Mouse (Mus musculus) mouse embryonic stem cell (cell line): Measurements from ENCODE around the gene Tut7.
"Not testable (repeated sequence)": the region's sequence is repeated elsewhere in the genome, so short reads cannot be mapped to it uniquely, and the experiment has no call there.

ENCODE experiments used
- in situ Hi-C, 2 experiments: fragments of 300-500 bp; cut with MboI; formaldehyde crosslinking; loops; 1 replicate in 1 of 2; 3 replicates in 1 of 2; pipeline ENCODE4 v1.14.3; 2019 to 2020; ENCODE audit warnings: low sequenced_read_pairs in 2 of 2, low pct_unique_long_range_greater_than_20kb in 1 of 2, mixed read lengths in 1 of 2; ENCODE audit not compliant: unreplicated experiment in 1 of 2

Gene Tut7

DNA sequence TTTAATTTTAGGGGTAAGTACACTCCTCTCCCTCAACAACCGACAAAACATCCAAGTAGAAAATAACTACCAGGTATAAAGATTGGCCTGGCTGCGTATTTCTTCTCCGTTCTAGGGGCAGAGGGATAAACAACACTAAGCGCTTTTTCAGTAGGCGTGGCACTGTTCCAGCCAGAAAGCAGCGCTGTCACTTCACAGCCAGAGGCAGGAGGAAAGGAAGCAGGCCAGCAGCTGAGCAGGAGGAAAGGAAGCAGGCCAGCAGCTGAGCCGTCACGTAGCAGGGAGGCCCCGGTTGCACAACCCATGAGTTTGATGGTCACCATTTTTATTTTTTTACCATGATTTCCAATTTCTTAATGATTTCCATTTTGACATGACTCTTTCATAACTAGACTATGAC is 51.7 kb downstream of the Tut7 start:
- in situ Hi-C loops: no loop called here

- in situ Hi-C loops: no loop called here
Measured at GRCm38 (mm10) chr13:59770847-59771246, 52.1 kb downstream of the Tut7 start.

DNA sequence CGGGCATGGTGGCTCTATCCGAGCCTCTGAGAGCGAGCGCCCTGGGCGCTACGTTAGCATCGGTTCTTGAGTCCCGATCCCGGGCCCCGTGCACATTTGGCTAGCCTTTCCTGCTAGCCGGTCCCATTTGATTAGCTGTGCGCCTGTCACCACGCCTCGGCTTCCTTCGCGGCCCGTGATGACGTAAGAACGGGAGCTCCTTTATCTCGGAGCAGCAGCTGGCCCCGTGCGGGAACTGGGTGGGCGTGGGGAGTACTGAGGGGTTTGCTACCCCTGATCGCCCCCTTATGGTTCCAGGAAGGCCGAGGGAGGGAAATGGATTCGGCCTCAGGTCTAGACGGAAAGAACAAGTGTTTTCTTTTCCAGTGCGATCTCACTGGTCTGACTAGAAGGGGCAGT is 52.8 kb downstream of the Tut7 start:
- in situ Hi-C loops: no loop called here

GRCm38 (mm10) chr13:59769296-59770163 is 53.4 kb downstream of the Tut7 start, which contains the start of gene Isca1:
TSS of gene Isca1 (minus strand) at chr13:59769810.
- in situ Hi-C loops: no loop called here

GRCm38 (mm10) chr13:59768531-59768930 is 54.4 kb downstream of the Tut7 start:
- in situ Hi-C loops: no loop called here

- in situ Hi-C loops: no loop called here
Measured at GRCm38 (mm10) chr13:59766786-59767515, 56.0 kb downstream of the Tut7 start.

DNA sequence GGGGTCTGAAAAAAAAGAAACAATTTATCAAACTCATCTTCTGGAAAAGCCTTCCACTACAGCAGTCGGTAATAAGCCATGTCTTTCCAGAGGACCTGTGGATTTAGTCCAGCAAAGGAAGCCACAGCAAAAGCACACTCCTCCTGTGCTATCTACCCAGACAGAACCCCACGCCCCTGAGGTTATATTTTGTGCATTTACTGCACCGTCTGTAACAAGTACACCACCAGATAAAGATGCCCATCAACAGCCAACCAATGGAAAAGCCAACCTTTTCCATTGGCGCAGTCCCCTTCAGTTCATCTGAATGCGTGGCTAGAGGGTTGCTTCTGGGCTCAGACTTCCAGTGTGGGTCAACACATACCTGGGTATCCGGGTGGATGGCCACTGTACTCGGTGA is 60.2 kb downstream of the Tut7 start:
- in situ Hi-C loops: no loop called here

DNA sequence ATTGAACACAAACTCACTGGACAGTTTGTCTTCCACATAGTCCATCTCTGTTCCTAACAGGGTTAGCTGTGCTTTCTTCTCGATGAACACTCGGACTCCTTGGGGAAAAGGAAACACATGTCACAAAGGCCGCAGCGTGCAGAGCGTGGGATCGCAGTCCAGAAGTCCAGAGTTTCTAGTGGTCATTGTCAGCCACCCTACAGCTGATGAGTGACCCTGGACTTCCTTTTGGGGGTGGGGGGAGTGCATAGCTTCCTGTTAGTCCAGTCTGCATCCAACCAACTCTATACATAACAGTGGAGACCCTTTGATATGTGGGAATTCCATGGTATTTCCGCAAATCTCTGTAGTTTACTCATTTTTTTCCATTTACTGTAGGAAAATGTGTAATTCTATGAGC is 66.0 kb downstream of the Tut7 start:
- in situ Hi-C loops: no loop called here

DNA sequence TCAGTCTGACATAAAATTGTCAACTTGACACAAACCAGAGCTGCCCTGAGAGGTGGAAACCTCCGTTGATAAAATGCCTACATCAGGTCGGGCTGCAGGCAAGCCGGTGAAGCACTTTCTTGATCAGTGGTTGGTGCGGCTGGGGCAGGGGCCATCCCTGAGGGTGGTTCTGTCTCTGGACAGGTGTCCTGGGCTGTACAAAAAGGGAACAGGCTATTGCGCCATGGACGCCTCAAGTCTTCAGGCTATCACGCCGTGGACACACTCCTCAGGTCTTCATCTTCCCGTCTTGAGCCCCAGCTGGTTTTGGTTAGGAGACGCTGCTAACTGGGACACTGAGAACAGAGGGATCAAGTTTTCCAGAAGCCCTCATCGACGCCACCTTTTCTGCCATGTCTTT is 72.6 kb downstream of the Tut7 start:
- in situ Hi-C loops: no loop called here

GRCm38 (mm10) chr13:59746711-59747110 is 76.2 kb downstream of the Tut7 start, which contains the start of gene 1700014D04Rik:
TSS of gene 1700014D04Rik (minus strand) at chr13:59746752.
- in situ Hi-C loops: no loop called here

DNA sequence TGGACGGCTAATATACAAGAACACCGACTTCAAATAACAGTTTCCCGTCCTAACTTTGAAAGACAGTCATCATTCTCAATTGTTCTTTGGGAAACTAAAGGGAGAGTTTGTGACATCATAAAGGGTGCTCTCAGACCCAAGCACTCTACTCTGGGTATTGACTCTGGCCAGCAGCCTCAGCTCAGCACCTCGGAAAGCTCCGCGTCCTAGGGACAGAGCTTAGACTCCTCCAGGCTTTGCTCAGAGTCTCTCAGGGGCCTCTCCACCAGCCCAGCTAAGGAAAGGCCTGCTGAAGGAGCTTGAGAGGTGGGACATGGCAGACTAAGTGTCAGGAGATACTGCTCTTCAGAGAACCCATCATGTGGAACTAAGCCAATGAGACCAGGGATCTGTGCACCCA is 76.8 kb downstream of the Tut7 start:
- in situ Hi-C loops: no loop called here

GRCm38 (mm10) chr13:59745462-59745861 is 77.5 kb downstream of the Tut7 start:
- in situ Hi-C loops: no loop called here

DNA sequence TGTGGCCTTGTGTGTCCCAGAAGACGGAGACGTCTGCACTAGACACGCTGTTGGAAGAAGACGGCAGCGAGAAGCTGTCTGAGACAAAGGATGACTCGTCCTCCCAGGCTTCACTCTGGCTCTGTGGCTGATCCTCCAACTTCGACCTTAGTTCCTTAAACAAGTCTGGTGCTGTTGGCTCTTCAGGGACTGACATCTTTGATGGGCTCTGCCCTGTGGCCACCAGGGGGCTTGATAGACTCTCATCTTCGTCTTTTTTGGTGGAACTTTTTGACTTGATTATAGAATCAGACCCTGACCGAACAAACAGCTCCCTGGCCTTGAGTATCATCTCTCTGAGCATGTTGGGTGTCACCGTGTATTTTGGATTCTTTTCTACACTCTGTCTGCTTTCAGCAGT is 81.2 kb downstream of the Tut7 start:
- in situ Hi-C loops: no loop called here

- in situ Hi-C loops: no loop called here
Measured at GRCm38 (mm10) chr13:59741096-59741495, 81.9 kb downstream of the Tut7 start.

GRCm38 (mm10) chr13:59739397-59739796 is 83.5 kb downstream of the Tut7 start:
- in situ Hi-C loops: no loop called here

DNA sequence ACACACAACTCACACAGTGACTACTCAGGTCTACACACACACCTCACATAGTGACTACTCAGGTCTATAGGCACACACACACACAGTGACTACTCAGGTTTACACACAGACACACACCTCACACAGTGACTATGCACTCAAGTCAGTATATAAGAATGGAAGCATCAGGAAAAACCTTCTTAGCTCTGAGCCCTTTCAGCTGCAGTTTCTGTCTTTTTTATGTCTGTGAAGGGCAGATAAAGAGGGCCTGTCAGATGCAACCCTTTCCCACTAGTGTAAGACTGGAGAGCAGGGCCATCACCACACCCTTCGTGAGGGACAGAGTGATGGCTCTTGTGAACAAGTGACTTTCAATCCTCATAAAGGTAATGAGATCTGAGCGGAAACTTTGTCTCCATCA is 84.5 kb downstream of the Tut7 start:
- in situ Hi-C loops: no loop called here

GRCm38 (mm10) chr13:59735190-59735589 is 87.8 kb downstream of the Tut7 start:
- in situ Hi-C loops: no loop called here

- in situ Hi-C loops: not testable (repeated sequence)
Measured at GRCm38 (mm10) chr13:59734347-59734746, 88.6 kb downstream of the Tut7 start.

- in situ Hi-C loops: no loop called here
Measured at GRCm38 (mm10) chr13:59733936-59734335, 89.0 kb downstream of the Tut7 start.

- in situ Hi-C loops: no loop called here
Measured at GRCm38 (mm10) chr13:59731652-59732051, 91.3 kb downstream of the Tut7 start, which contains the start of gene Spata31d1d. TSS of gene Spata31d1d (minus strand) at chr13:59731752.
